Comparison of ENCODE assay signal across 9 mouse cellular contexts in genomic region chr2:152092927-152093326, GRCm38 (mm10). TPM values are rescaled to one million over a fixed set of nuclear protein-coding genes. Genes with fewer than 3 reads are reported as not detected.
DNase-seq lines count a peak whose midpoint lies in the region; ATAC-seq and TF ChIP-seq lines count a peak whose summit lies in the region.
"Had no signal": no experiment of that assay in that cellular context is flagged by ENCODE, and none has a peak within 500 bp of the region (broad histone marks: within the 10 kb centered on the region; RNA-seq: fewer than 3 reads in every experiment).

No protein-coding gene starts in this region.

- TF ChIP-seq POLR2A in cerebellum, adult 2 months (IDR thresholded peaks at IDR 0.05; ENCODE audit: borderline replicate concordance, insufficient read depth, low read length): no peak

- H3K27ac ChIP-seq in forebrain, embryonic 11.5 days (ENCODE audit: low read depth, low read length): no peak overlapping the region
- H3K27ac ChIP-seq in limb, embryonic 11.5 days (replicated peaks; ENCODE audit: low read depth, low read length): no peak overlapping the region
- peak overlapping the region; percentile 71 for H3K27ac ChIP-seq in neural tube, embryonic 13.5 days (replicated peaks)
- H3K27ac ChIP-seq in cerebellum, adult 2 months (ENCODE audit: insufficient read depth, low read length): no peak overlapping the region

- DNase-seq in kidney, postnatal 4 days: peak; percentile 20 to 22
- DNase-seq in kidney, adult 18-20 months: no peak
- peak; percentile 68 for DNase-seq in forebrain, embryonic 11.5 days (ENCODE audit: low spot score)
- DNase-seq in limb, embryonic 11.5 days (ENCODE audit: low spot score): peak; percentile 45
- no peak for DNase-seq in cerebellum, adult 2 months
- DNase-seq in right cerebral cortex, postnatal 14 days: no peak
- no peak for DNase-seq in thymus, postnatal 36 days
- DNase-seq: lung, postnatal 36 days had no signal

- 9% methylated on average over 28 of the region's 45 CpGs for WGBS in forebrain, embryonic 11.5 days
- 5% methylated on average over 45 of the region's 45 CpGs for WGBS in limb, embryonic 11.5 days
- whole genome bisulfite sequencing in neural tube, embryonic 13.5 days: 5% methylated on average over 44 of the region's 45 CpGs
- 12% methylated on average over 45 of the region's 45 CpGs for WGBS in cerebellum, adult 2 months

- no peaks in the 10 kb centered on the region for H3K36me3 ChIP-seq in forebrain, embryonic 11.5 days (ENCODE audit: control insufficient read depth, insufficient read depth, low read length)
- no peaks in the 10 kb centered on the region for H3K36me3 ChIP-seq in limb, embryonic 11.5 days (ENCODE audit: control insufficient read depth, insufficient read depth, low read length)
- H3K36me3 ChIP-seq in neural tube, embryonic 13.5 days: peaks cover 51% of the 10 kb centered on the region

- H3K9ac ChIP-seq in forebrain, embryonic 11.5 days (ENCODE audit: low read length): peak overlapping the region; percentile 30; the same call in 1 of the 2 replicates
- no peak overlapping the region for H3K9ac ChIP-seq in limb, embryonic 11.5 days (ENCODE audit: low read length)
- peak overlapping the region; percentile 64 for H3K9ac ChIP-seq in neural tube, embryonic 13.5 days

- H3K4me1 ChIP-seq in forebrain, embryonic 11.5 days (replicated peaks; ENCODE audit: control insufficient read depth, insufficient read depth, low read length): peaks cover 21% of the 10 kb centered on the region
- peaks cover 10% of the 10 kb centered on the region; the same call in 1 of the 2 replicates for H3K4me1 ChIP-seq in limb, embryonic 11.5 days (ENCODE audit: control insufficient read depth, insufficient read depth, low read length)
- peaks cover 93% of the 10 kb centered on the region for H3K4me1 ChIP-seq in neural tube, embryonic 13.5 days (replicated peaks)
- H3K4me1 ChIP-seq in cerebellum, adult 2 months (ENCODE audit: control insufficient read depth, insufficient read depth, low read length): no peaks in the 10 kb centered on the region

- peak overlapping the region; percentile 33 for H3K4me3 ChIP-seq in forebrain, embryonic 11.5 days (ENCODE audit: low read depth, low read length)
- peak overlapping the region; percentile 41 for H3K4me3 ChIP-seq in limb, embryonic 11.5 days (ENCODE audit: low read depth, low read length)
- H3K4me3 ChIP-seq in neural tube, embryonic 13.5 days: peak overlapping the region; percentile 30
- no peak overlapping the region for H3K4me3 ChIP-seq in cerebellum, adult 2 months (replicated peaks; ENCODE audit: insufficient read depth, low read depth, low read length)

- H3K4me2 ChIP-seq in forebrain, embryonic 11.5 days (ENCODE audit: low read depth, low read length, severe bottlenecking): peak overlapping the region; percentile 44; the same call in 1 of the 2 replicates
- peak overlapping the region; percentile 50 for H3K4me2 ChIP-seq in limb, embryonic 11.5 days (ENCODE audit: low read depth, severe bottlenecking)
- H3K4me2 ChIP-seq in neural tube, embryonic 13.5 days: peak overlapping the region; percentile 43

- no peaks in the 10 kb centered on the region for H3K9me3 ChIP-seq in forebrain, embryonic 11.5 days (ENCODE audit: control insufficient read depth, low read length)
- H3K9me3 ChIP-seq in limb, embryonic 11.5 days (ENCODE audit: control insufficient read depth, low read length): no peaks in the 10 kb centered on the region
- no peaks in the 10 kb centered on the region for H3K9me3 ChIP-seq in neural tube, embryonic 13.5 days

- peaks cover 32% of the 10 kb centered on the region for H3K27me3 ChIP-seq in forebrain, embryonic 11.5 days (ENCODE audit: control insufficient read depth, insufficient read depth, low read length)
- H3K27me3 ChIP-seq in limb, embryonic 11.5 days (ENCODE audit: control insufficient read depth, insufficient read depth, low read length): peaks cover 52% of the 10 kb centered on the region
- H3K27me3 ChIP-seq in neural tube, embryonic 13.5 days: peaks cover 33% of the 10 kb centered on the region
- no peaks in the 10 kb centered on the region for H3K27me3 ChIP-seq in cerebellum, adult 2 months (ENCODE audit: control insufficient read depth, insufficient read depth, low read length)

- TF ChIP-seq CTCF in cerebellum, adult 2 months (IDR thresholded peaks at IDR 0.05; ENCODE audit: borderline replicate concordance, insufficient read depth, low read depth, low read length): no peak

- 0 out of 2 replicates have a peak, but pooled peaks have one; percentile 8 for ATAC-seq in forebrain, embryonic 11.5 days (replicated peaks; ENCODE audit: low FRiP score)
- no peak for ATAC-seq in limb, embryonic 11.5 days (ENCODE audit: insufficient number of reproducible peaks, low FRiP score, low TSS enrichment, low read depth)
- ATAC-seq in neural tube, embryonic 13.5 days (ENCODE audit: low read depth): no peak

RNA-seq across cellular contexts. Expression of gene Scrt2, which starts 11.6 kb away (rescaled TPM):
- polyA plus RNA-seq in forebrain, embryonic 11.5 days (2014; fragmentation: Nextera tagmentation; extraction: Ambion mirVana): 10.0 and 11.3 TPM in 2 replicates
- polyA plus RNA-seq in limb, embryonic 11.5 days (2014; fragmentation: Nextera tagmentation; extraction: Ambion mirVana): 0.07 TPM in 1 of 2 replicates, not detected in the other
- 30.0 and 30.2 TPM in 2 replicates for polyA plus RNA-seq in neural tube, embryonic 13.5 days (2015; fragmentation: Nextera tagmentation; extraction: Ambion mirVana)
- polyA plus RNA-seq in cerebellum, adult 2 months (2012; rRNA removed): 14.8 and 15.4 TPM in 2 replicates

RNA-seq across cellular contexts. Expression of gene Srxn1, which starts 12.4 kb away (rescaled TPM):
- 14.3 and 15.0 TPM in 2 replicates for polyA plus RNA-seq in forebrain, embryonic 11.5 days (2014; fragmentation: Nextera tagmentation; extraction: Ambion mirVana)
- 8.2 and 8.9 TPM in 2 replicates for polyA plus RNA-seq in limb, embryonic 11.5 days (2014; fragmentation: Nextera tagmentation; extraction: Ambion mirVana)
- 19.0 TPM in 2 replicates for polyA plus RNA-seq in neural tube, embryonic 13.5 days (2015; fragmentation: Nextera tagmentation; extraction: Ambion mirVana)
- 138 TPM in 2 replicates for polyA plus RNA-seq in cerebellum, adult 2 months (2012; rRNA removed)

RNA-seq across cellular contexts. Expression of gene Tcf15, which starts 50.4 kb away (rescaled TPM):
- polyA plus RNA-seq in forebrain, embryonic 11.5 days (2014; fragmentation: Nextera tagmentation; extraction: Ambion mirVana): 3.4 and 3.5 TPM in 2 replicates
- 20.2 and 25.2 TPM in 2 replicates for polyA plus RNA-seq in limb, embryonic 11.5 days (2014; fragmentation: Nextera tagmentation; extraction: Ambion mirVana)
- 6.9 and 7.4 TPM in 2 replicates for polyA plus RNA-seq in neural tube, embryonic 13.5 days (2015; fragmentation: Nextera tagmentation; extraction: Ambion mirVana)
- 2.6 TPM in 2 replicates for polyA plus RNA-seq in cerebellum, adult 2 months (2012; rRNA removed)

Comparison
In these comparisons a context has a peak if more than half of its experiments do, and no peak if none do; other contexts are left out.
1. DNase-seq: peak in kidney, postnatal 4 days (2 of 2), forebrain, embryonic 11.5 days (single experiment) and limb, embryonic 11.5 days (single experiment); none in kidney, adult 18-20 months (single experiment), cerebellum, adult 2 months (0 of 2), right cerebral cortex, postnatal 14 days (single experiment) and thymus, postnatal 36 days (0 of 2).
2. RNA of gene Scrt2, which starts 11.6 kb away (polyA plus RNA-seq): 30.0 to 30.2 TPM in neural tube, embryonic 13.5 days, 14.8 to 15.4 TPM in cerebellum, adult 2 months and 10.0 to 11.3 TPM in forebrain, embryonic 11.5 days; 0.07 TPM in limb, embryonic 11.5 days; every median in the first group is over 10 times any median in the second.
3. Peak in every context shown above with its lines, with median percentiles within 50 percentile points of each other: H3K4me2 ChIP-seq.